Mouse (Mus musculus): Measurements from ENCODE around the gene Il21r. TPM values are rescaled to one million over a fixed set of nuclear protein-coding genes. Genes with fewer than 3 reads are reported as not detected.

The Il21r gene
- polyA plus RNA-seq, 2 experiments = 0.48 to 1.2 TPM

GRCm38 (mm10) chr7:125608183-125608688, 5.0 kb downstream of the Il21r start:
- Histone ChIP-seq H3K4me3 (ENCODE audit: insufficient read depth in 1 of 2, low read depth in 2 of 2, low read length in 2 of 2) (no peak overlapping the region), H3K9me3 (ENCODE audit: control insufficient read depth, low read length) (no peaks in the 10 kb centered on the region), H3K4me1 (replicated peaks; ENCODE audit: control insufficient read depth in 2 of 2, insufficient read depth in 2 of 2, low read length in 1 of 2) (no peaks in the 10 kb centered on the region), H3K9ac (replicated peaks) (no peak overlapping the region), H3K27me3 (ENCODE audit: control insufficient read depth, insufficient read depth, low read length) (no peaks in the 10 kb centered on the region), H3K27ac (no peak overlapping the region), H3K36me3 (replicated peaks; ENCODE audit: control insufficient read depth, insufficient read depth, low read depth) (no peaks in the 10 kb centered on the region), H3K4me2 (ENCODE audit: low read depth) (no peak overlapping the region)
- WGBS (ENCODE audit: insufficient replicate concordance) = 60% methylated on average over 4 of the region's 4 CpGs
- TF ChIP-seq EP300 (IDR thresholded peaks at IDR 0.05; ENCODE audit: low read depth) = no peak
- TF ChIP-seq CTCF (IDR thresholded peaks at IDR 0.05; ENCODE audit: low read depth) = no peak
- DNase-seq (ENCODE audit: low read depth in 3 of 3, low spot score in 3 of 3) = no peak
- ATAC-seq (ENCODE audit: insufficient read depth) = no peak

DNA sequence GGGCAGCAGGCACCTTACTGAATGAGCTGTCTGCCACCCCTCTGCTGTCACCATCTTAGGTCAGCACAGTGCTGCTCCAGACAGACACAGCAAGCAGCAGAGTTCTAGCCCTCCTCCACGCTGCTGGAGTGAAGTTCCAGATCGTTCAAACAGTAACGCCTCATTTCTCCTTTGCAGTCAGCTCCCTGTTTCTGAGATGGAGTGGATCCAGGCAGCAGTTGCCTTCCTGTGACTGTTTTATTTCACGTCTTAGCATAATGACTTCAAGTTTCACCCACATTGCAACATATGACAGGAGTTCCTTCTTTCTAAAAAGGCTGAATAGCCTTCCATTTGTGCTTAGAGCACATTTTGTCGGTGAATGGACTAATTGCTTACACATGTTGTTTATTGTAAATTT, 10.3 kb downstream of the Il21r start:
- Histone ChIP-seq H3K4me2 (ENCODE audit: low read depth) (no peak overlapping the region), H3K27me3 (ENCODE audit: control insufficient read depth, insufficient read depth, low read length) (no peaks in the 10 kb centered on the region), H3K27ac (no peak overlapping the region), H3K36me3 (replicated peaks; ENCODE audit: control insufficient read depth, insufficient read depth, low read depth) (no peaks in the 10 kb centered on the region), H3K9ac (replicated peaks) (no peak overlapping the region), H3K4me3 (ENCODE audit: insufficient read depth in 1 of 2, low read depth in 2 of 2, low read length in 2 of 2) (no peak overlapping the region), H3K4me1 (replicated peaks; ENCODE audit: control insufficient read depth in 2 of 2, insufficient read depth in 2 of 2, low read length in 1 of 2) (no peaks in the 10 kb centered on the region), H3K9me3 (ENCODE audit: control insufficient read depth, low read length) (no peaks in the 10 kb centered on the region)
- WGBS (ENCODE audit: insufficient replicate concordance) = 51% methylated on average over 5 of the region's 5 CpGs
- DNase-seq (ENCODE audit: low read depth in 3 of 3, low spot score in 3 of 3) (no peak), ATAC-seq (ENCODE audit: insufficient read depth) (no peak)
- no peak for TF ChIP-seq EP300 (IDR thresholded peaks at IDR 0.05; ENCODE audit: low read depth)
- TF ChIP-seq CTCF (IDR thresholded peaks at IDR 0.05; ENCODE audit: low read depth) = no peak

GRCm38 (mm10) chr7:125615453-125615852, 12.2 kb downstream of the Il21r start:
- Histone ChIP-seq H3K4me2 (ENCODE audit: low read depth) (no peak overlapping the region), H3K27ac (no peak overlapping the region), H3K4me3 (ENCODE audit: insufficient read depth in 1 of 2, low read depth in 2 of 2, low read length in 2 of 2) (no peak overlapping the region), H3K4me1 (replicated peaks; ENCODE audit: control insufficient read depth in 2 of 2, insufficient read depth in 2 of 2, low read length in 1 of 2) (no peaks in the 10 kb centered on the region), H3K9ac (replicated peaks) (no peak overlapping the region), H3K36me3 (replicated peaks; ENCODE audit: control insufficient read depth, insufficient read depth, low read depth) (no peaks in the 10 kb centered on the region), H3K9me3 (ENCODE audit: control insufficient read depth, low read length) (no peaks in the 10 kb centered on the region), H3K27me3 (ENCODE audit: control insufficient read depth, insufficient read depth, low read length) (no peaks in the 10 kb centered on the region)
- no peak for TF ChIP-seq CTCF (IDR thresholded peaks at IDR 0.05; ENCODE audit: low read depth)
- no peak for TF ChIP-seq EP300 (IDR thresholded peaks at IDR 0.05; ENCODE audit: low read depth)
- DNase-seq (ENCODE audit: low read depth in 3 of 3, low spot score in 3 of 3) (no peak), ATAC-seq (ENCODE audit: insufficient read depth) (no peak)
- WGBS (ENCODE audit: insufficient replicate concordance) = 68% methylated on average over 7 of the region's 7 CpGs

DNA sequence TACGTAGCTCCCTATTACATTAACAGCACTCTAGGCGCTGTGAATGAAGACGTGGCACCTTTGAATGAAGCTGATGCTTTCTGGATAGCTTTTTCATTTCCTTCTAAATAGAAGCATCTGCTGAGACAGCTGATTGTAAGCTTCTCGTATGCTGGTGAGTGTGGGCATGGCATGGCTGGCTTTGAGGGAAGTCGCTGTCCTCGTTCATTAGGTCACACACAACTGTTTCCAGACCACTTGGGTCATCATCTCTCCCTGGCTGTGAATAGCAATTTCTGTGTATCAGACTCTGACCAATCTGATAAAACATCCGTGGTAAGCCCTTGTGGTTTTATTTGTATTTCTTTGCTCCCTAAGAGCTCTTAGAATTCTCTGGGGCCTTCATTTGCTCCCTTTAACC, 14.8 kb downstream of the Il21r start:
- Histone ChIP-seq H3K9me3 (ENCODE audit: control insufficient read depth, low read length) (no peaks in the 10 kb centered on the region), H3K27ac (no peak overlapping the region), H3K4me1 (replicated peaks; ENCODE audit: control insufficient read depth in 2 of 2, insufficient read depth in 2 of 2, low read length in 1 of 2) (no peaks in the 10 kb centered on the region; a peak in 1 of 4 replicates), H3K4me3 (ENCODE audit: insufficient read depth in 1 of 2, low read depth in 2 of 2, low read length in 2 of 2) (no peak overlapping the region), H3K27me3 (ENCODE audit: control insufficient read depth, insufficient read depth, low read length) (no peaks in the 10 kb centered on the region), H3K36me3 (replicated peaks; ENCODE audit: control insufficient read depth, insufficient read depth, low read depth) (no peaks in the 10 kb centered on the region), H3K9ac (replicated peaks) (no peak overlapping the region), H3K4me2 (ENCODE audit: low read depth) (no peak overlapping the region)
- WGBS (ENCODE audit: insufficient replicate concordance) = 52% methylated on average over 7 of the region's 7 CpGs
- TF ChIP-seq EP300 (IDR thresholded peaks at IDR 0.05; ENCODE audit: low read depth) = no peak
- no peak for TF ChIP-seq CTCF (IDR thresholded peaks at IDR 0.05; ENCODE audit: low read depth)
- DNase-seq (ENCODE audit: low read depth in 3 of 3, low spot score in 3 of 3) (no peak), ATAC-seq (ENCODE audit: insufficient read depth) (no peak)

DNA sequence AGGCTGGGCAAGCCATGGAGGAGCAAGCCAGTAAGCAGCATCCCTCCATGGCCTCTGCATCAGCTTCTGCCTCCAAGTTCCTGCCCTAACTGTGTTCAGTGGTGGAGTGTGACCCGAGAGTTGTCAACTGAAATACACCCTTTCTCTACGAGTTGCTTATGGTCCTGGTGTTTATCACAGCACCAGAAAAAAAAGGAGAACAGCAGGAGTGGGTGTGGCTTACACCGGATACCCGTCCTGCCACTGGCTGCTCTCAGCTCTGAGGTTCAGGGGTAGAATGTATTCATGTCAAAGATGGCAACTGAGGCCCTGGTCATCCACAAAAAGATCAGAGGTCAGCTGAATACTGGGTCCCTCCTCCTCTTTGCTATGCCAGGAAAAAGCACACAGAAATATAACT, 16.8 kb downstream of the Il21r start:
- Histone ChIP-seq H3K9me3 (ENCODE audit: control insufficient read depth, low read length) (no peaks in the 10 kb centered on the region), H3K4me1 (replicated peaks; ENCODE audit: control insufficient read depth in 2 of 2, insufficient read depth in 2 of 2, low read length in 1 of 2) (no peaks in the 10 kb centered on the region; a peak in 1 of 4 replicates), H3K36me3 (replicated peaks; ENCODE audit: control insufficient read depth, insufficient read depth, low read depth) (no peaks in the 10 kb centered on the region), H3K9ac (replicated peaks) (no peak overlapping the region), H3K27ac (no peak overlapping the region), H3K27me3 (ENCODE audit: control insufficient read depth, insufficient read depth, low read length) (no peaks in the 10 kb centered on the region), H3K4me2 (ENCODE audit: low read depth) (no peak overlapping the region), H3K4me3 (ENCODE audit: insufficient read depth in 1 of 2, low read depth in 2 of 2, low read length in 2 of 2) (no peak overlapping the region)
- ATAC-seq (ENCODE audit: insufficient read depth) = no peak
- 14% methylated on average over 4 of the region's 4 CpGs for WGBS (ENCODE audit: insufficient replicate concordance)
- no peak for DNase-seq (ENCODE audit: low read depth in 3 of 3, low spot score in 3 of 3)
- no peak for TF ChIP-seq CTCF (IDR thresholded peaks at IDR 0.05; ENCODE audit: low read depth)
- TF ChIP-seq EP300 (IDR thresholded peaks at IDR 0.05; ENCODE audit: low read depth) = no peak
